Mouse (Mus musculus) heart, postnatal 0 days (tissue): ENCODE measurements at regions not wholly inside any gene's neighbourhood (a gene's known extent, or its start where the extent isn't known, plus 50 kb on each side); places are given as distances from the start of the nearest gene placed in this dataset.
A peak's percentile ranks its signal among the peaks of the same experiment; 100 is the strongest.
"Not testable (repeated sequence)": the region's sequence is repeated elsewhere in the genome, so short reads cannot be mapped to it uniquely, and the experiment has no call there.

ENCODE experiments used
- ATAC-seq: fragments of 200-750 bp; cut with Nextera tagmentation; 2 replicates; pipeline ENCODE4 v1.8.0; 2017; ENCODE audit warnings: low read depth, moderate number of reproducible peaks, moderate library complexity; ENCODE audit not compliant: insufficient read depth
- DNase-seq: peaks from one replicate; pipeline ENCODE4 v3.0.0-alpha.2; 2016; ENCODE audit warnings: low spot score
- H3K27ac ChIP-seq: fragments of 300-500 bp; sonication (generic); 2 replicates; pipeline ENCODE4 v1.5.1; 2014; ENCODE audit warnings: low read depth, mild to moderate bottlenecking
- H3K27me3 ChIP-seq: fragments of 300-500 bp; sonication (generic); 2 replicates; pipeline ENCODE4 v1.6.1; 2014; ENCODE audit warnings: low read length, mixed read lengths; ENCODE audit not compliant: control insufficient read depth, insufficient read depth
- H3K36me3 ChIP-seq: fragments of 300-500 bp; sonication (generic); replicated peaks from 2 replicates; pipeline ENCODE4 v1.6.1; 2014; ENCODE audit warnings: low read length, mixed read lengths; ENCODE audit not compliant: control insufficient read depth, insufficient read depth
- H3K4me1 ChIP-seq: fragments of 300-500 bp; sonication (generic); 2 replicates; pipeline ENCODE4 v1.6.1; 2014; ENCODE audit warnings: antibody characterized with exemption; ENCODE audit not compliant: control insufficient read depth, insufficient read depth
- H3K4me2 ChIP-seq: fragments of 300-500 bp; sonication (generic); 2 replicates; pipeline ENCODE4 v1.6.1; 2014; ENCODE audit warnings: low read depth, mild to moderate bottlenecking, low read length, moderate library complexity
- H3K4me3 ChIP-seq: fragments of 300-500 bp; sonication (generic); 2 replicates; pipeline ENCODE4 v1.5.1; 2014; ENCODE audit warnings: low read depth, low read length
- H3K9ac ChIP-seq: fragments of 300-500 bp; sonication (generic); replicated peaks from 2 replicates; pipeline ENCODE4 v1.6.1; 2014; ENCODE audit warnings: low read depth, low read length, mixed read lengths
- H3K9me3 ChIP-seq: fragments of 300-500 bp; sonication (generic); replicated peaks from 2 replicates; pipeline ENCODE4 v1.6.1; 2016; ENCODE audit warnings: low read length; ENCODE audit not compliant: control insufficient read depth
- CTCF ChIP-seq: IDR thresholded peaks from 2 replicates; pipeline ENCODE4 v1.5.1; 2016; ENCODE audit warnings: antibody characterized with exemption, control low read depth, low read depth
- EP300 ChIP-seq: IDR thresholded peaks from 2 replicates; pipeline ENCODE4 v1.6.1; 2016; ENCODE audit warnings: antibody characterized with exemption, low read depth
- WGBS: fragments of 180-500 bp; shearing (Covaris S2); extraction: QIAGEN DNeasy Blood & Tissue Kit; methylation state at CpG from one replicate; pipeline ENCODE4 v1.1.7; 2014; 5-methylcytosine and 5-hydroxymethylcytosine counted together

DNA sequence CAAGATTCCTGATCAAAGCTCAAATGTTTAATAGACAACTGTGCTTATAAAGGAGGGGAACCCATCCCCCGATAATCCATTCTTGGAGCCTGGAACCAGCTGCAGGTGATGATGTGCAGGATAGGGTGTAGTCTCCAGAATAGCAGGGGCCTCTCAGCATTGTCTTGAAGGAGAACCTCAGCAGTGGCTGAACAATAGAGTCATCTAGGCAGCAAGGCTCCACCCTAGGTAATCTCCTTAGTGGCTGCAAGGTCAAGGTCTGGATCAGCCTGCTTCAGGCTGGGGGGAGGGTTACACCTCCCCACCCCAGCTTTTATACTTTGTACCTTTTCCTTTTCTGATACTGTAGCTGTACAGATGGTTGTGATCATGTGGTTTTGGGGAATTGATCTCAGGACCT, 116.8 kb upstream of the Mettl4 start:
- no peak for DNase-seq
- Histone ChIP-seq H3K27me3 (no peaks in the 10 kb centered on the region), H3K36me3 (no peaks in the 10 kb centered on the region), H3K4me1 (peaks cover 3% of the 10 kb centered on the region; the same call in 1 of the 2 replicates), H3K9ac (no peak overlapping the region), H3K9me3 (no peaks in the 10 kb centered on the region), H3K4me2 (no peak overlapping the region), H3K27ac (no peak overlapping the region), H3K4me3 (no peak overlapping the region)
- TF ChIP-seq CTCF (no peak), EP300 (no peak)
- no peak for ATAC-seq
- 92% methylated on average over 1 of the region's 1 CpGs for WGBS

DNA sequence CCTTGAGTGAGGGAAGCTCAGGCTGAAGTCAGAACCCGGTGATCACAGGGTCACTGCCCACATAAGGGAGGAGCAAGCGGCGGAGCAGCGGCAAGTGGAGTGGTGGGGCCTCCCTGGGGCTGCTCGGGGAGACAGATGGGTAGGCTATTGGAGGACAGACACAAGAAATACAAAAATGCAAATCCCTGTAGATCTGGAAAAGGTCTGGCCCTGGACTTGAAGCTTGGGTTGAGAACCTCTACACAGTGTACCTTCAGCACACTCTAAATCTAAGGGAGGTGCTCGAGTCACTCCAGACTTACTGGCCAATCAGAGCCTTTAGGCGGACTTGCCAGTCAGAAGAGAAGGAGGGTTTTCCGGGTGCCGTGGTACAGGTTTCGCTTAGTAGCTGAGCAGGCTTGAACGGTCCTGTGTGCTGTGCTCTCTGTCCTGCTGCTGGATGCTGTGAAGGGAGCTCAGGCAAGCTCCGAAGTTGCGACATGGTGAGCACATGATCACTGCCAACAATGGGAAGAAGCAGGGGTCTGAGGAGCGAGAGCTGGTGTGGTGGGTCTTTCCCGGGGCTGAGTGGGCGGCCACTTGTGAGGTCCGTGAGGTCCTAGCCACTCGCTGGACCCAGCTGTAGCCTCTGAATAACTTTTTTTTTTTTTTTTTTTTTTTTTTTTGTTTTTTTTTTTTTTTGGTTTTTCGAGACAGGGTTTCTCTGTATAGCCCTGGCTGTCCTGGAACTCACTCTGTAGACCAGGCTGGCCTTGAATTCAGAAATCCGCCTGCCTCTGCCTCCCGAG, 114.9 kb upstream of the Mettl4 start:
- H3K27me3 ChIP-seq, H3K9me3 ChIP-seq, H3K4me1 ChIP-seq, H3K36me3 ChIP-seq: not testable (repeated sequence)
- peak overlapping the region; percentile 39 for H3K27ac ChIP-seq
- 7% methylated on average over 20 of the region's 21 CpGs for WGBS
- ATAC-seq (peak; percentile 96), DNase-seq (peak; percentile 84)
- peak overlapping the region; percentile 61 for H3K4me2 ChIP-seq
- peak overlapping the region; percentile 59 for H3K4me3 ChIP-seq
- peak overlapping the region; percentile 50; the same call in 1 of the 2 replicates for H3K9ac ChIP-seq

DNA sequence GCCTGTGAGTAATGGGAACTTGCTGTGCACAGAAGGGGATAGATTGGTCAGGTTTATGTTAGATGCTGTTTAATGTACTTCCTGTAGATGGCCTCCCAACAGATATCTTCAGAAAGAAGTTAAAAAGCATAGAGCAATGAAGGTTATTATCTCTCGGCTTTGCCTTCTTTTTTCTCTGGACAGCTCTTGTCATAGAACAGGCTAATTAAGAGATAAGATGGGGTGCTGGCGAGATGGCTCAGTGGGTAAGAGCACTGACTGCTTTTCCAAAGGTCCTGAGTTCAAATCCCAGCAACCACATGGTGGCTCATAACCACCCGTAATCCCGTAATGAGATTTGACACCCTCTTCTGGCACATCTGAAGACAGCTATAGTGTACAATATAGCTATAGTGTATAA, 104.9 kb upstream of the Mettl4 start:
- not testable (repeated sequence) for DNase-seq, H3K4me3 ChIP-seq
- 82% methylated on average over 4 of the region's 4 CpGs for WGBS

DNA sequence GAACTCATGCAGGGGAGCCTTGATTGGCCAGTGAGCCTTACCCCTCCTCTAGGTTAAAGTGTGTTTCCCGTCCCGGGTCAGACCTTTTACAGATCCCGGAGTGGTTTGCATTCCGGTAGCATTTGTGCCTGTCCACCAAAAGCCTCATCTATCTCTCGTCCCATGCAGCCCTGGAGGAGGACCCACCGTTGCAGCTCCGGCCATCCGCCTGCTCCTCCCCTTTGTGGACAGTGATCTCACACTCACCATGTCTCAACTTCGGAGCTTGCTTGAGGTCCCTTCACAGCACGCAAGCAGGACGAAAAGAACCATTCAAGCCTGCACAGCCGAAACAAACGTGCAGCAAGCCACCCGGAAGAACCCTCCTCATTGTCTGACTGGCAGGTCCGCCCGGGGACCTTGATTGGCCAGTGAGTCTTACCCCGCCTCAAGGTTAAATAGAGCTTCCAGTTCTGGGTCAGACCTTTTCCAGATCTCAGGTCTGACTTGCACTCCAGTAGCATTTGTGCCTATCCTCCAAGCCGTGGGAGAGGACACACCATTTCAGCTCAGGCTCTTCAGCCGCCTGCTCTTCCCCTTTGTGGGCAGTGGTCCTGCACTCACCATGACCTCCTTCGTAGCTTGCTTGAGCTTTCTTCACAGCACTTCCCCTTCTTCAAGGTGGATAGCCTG, 84.8 kb upstream of the Mettl4 start:
- 0 out of 2 replicates have a peak, but pooled peaks cover 6% of the 10 kb centered on the region for H3K9me3 ChIP-seq
- no peaks in the 10 kb centered on the region for H3K36me3 ChIP-seq
- peak; percentile 96 for ATAC-seq
- WGBS: 2% methylated on average over 20 of the region's 20 CpGs
- peak overlapping the region; percentile 55 for H3K9ac ChIP-seq
- DNase-seq: peak; percentile 86
- H3K27me3 ChIP-seq: no peaks in the 10 kb centered on the region
- H3K4me1 ChIP-seq: peaks cover 14% of the 10 kb centered on the region
- peak overlapping the region; percentile 88 for H3K27ac ChIP-seq
- H3K4me2 ChIP-seq: peak overlapping the region; percentile 82
- peak overlapping the region; percentile 78 for H3K4me3 ChIP-seq
- no peak for TF ChIP-seq CTCF
- TF ChIP-seq EP300: no peak

More for the DNA sequence above, 104.9 kb upstream of the Mettl4 start:
- H3K27me3 ChIP-seq, H3K27ac ChIP-seq, ATAC-seq, H3K4me1 ChIP-seq, H3K4me2 ChIP-seq, H3K36me3 ChIP-seq, H3K9ac ChIP-seq, H3K9me3 ChIP-seq: not testable (repeated sequence)

DNA sequence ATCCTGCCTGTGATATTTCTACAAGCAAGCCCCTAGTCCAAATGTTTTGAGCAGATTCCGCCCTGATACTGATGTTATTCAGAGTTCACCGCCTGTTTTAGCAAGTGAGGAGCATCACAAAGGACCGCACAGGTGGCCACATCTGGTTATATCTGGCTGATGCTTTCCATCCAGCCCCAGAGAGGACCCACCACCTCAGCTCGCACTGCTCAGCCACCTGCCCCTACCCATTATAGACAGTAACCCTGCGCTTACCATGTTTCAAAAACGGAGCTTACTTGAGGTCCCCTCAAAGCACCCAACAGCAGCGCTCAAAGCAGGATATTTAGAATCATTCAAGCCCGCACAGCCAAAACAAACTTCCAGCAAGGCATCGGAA, 84.2 kb upstream of the Mettl4 start:
- peak overlapping the region; percentile 55 for H3K9ac ChIP-seq
- WGBS: 5% methylated on average over 9 of the region's 9 CpGs
- ATAC-seq, H3K9me3 ChIP-seq, DNase-seq, H3K27me3 ChIP-seq, H3K36me3 ChIP-seq: not testable (repeated sequence)
- H3K4me3 ChIP-seq: peak overlapping the region; percentile 78
- H3K4me1 ChIP-seq: peaks cover 14% of the 10 kb centered on the region
- peak overlapping the region; percentile 88 for H3K27ac ChIP-seq
- H3K4me2 ChIP-seq: peak overlapping the region; percentile 82

DNA sequence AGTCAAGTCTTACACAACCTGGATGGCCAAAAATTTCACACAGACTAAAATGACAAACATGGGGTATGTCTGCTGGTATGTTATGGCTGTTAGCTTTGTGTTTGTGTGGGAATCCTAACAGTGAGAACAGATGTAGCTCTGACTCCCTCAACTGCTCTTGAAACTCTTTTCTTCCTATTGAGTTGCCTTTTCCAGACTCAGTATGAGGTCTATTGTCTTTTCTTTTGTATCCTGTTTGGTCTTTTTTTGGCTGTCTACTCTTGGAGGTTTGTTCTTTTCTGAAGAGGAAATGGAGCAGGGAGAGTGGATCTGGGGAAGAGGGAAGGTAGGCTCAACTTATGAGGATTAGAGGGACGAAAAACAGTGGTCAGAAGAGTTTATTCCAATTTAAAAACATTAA, 76.6 kb upstream of the Mettl4 start:
- not testable (repeated sequence) for H3K9ac ChIP-seq

More for the DNA sequence above, 76.6 kb upstream of the Mettl4 start:
- not testable (repeated sequence) for H3K4me1 ChIP-seq, H3K27ac ChIP-seq, H3K27me3 ChIP-seq, H3K36me3 ChIP-seq, ATAC-seq, H3K4me3 ChIP-seq, H3K4me2 ChIP-seq, DNase-seq
- H3K9me3 ChIP-seq: peaks cover 17% of the 10 kb centered on the region
- 82% methylated on average over 1 of the region's 1 CpGs for WGBS
